Mouse (Mus musculus): ENCODE data around the gene Kcnab1.

Kcnab1 gene

DNA sequence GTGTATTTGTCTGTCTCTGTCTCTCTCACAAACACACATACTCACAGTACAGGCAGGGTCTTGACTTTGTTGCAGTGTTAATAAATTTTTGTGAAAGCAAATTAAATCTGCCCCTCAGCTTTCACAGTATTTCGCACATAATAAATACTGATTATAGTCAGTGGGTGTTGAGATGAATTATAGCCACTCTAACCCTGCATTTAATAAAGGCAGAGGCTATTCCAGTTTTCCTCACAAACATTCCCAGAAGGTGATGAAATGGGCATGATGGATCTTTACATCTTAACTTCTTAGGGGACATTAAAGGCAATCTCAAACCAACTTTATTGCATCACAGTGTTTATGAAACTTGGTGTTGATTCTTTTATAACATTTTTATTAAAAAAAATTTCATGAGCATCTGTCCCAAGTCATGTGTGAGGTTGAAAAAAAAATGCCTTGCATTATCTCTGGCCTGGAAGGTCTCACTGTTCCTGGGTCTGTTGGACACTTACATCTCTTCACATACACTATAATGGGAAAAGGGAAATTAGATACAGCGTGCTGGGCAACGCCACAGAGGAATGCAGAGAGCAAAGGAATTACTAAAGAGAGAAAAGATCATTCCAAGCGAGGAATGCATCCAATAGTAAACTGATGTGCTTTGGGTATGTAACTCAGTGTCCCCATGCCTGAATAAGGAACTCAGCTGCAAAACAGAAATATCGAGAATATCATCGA is 95.3 kb downstream of the Kcnab1 start:
- no peak for DNase-seq

DNA sequence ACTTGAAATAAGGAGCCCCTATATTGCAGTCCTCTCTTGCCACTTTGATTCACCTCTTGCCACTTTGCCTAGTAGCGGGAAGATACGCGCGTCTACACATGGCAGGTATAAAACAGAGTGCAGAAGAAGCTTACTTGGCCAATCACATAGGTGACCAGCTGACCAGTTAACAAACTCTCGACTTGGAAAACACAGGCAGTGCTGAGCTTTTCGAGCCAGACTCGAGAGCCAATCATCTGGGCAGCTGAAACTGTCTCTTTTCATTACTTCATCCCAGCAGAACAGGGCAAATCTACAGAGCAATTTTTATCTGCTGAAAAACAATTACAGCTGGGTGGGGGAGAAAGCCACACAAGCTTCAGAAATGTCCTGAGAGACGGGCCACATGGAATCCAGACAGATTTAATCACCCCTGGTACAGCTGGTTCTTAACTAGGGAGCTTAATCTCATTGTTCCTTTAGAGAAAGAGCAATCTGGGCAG is 96.4 kb downstream of the Kcnab1 start:
- DNase-seq = no peak

DNA sequence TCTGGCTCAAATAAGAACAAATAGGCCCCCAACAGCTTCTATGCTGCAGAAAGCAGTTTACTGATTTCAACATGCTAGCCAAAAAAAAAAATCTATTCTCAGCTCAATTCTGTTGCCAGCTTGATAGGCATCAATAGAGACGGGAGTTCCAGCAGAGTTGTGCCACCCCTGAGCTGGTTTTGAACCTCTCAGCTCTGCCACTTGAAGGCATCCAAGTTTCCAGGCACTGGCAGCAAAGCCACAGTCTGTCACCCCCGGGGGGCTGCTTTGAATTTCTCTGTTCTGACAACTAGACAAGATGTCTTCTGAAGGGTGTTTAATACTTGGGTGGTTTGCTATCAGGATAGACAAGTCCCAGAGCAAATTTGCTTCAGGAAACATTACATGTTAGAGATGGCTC is 104.5 kb downstream of the Kcnab1 start:
- DNase-seq = no peak

DNA sequence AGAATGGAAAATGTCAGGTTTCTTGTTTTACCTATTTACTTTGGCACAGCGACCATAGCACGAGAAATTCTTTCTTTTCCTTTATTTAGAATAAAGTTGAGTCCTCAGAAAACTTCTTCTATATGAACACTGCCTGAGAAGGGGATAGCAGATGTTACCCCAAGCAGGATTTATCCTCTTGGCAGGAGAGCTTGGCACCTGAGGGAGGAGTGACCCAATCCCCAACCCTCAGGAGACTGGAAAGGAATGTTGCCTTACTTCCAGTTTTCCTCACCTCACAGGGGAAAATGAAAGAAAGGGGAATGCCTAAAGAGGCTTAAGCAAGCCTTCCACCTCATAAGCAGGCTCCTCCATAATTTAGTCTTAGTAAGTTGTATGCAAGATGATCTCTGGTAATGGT is 105.5 kb downstream of the Kcnab1 start:
- DNase-seq = no peak

DNA sequence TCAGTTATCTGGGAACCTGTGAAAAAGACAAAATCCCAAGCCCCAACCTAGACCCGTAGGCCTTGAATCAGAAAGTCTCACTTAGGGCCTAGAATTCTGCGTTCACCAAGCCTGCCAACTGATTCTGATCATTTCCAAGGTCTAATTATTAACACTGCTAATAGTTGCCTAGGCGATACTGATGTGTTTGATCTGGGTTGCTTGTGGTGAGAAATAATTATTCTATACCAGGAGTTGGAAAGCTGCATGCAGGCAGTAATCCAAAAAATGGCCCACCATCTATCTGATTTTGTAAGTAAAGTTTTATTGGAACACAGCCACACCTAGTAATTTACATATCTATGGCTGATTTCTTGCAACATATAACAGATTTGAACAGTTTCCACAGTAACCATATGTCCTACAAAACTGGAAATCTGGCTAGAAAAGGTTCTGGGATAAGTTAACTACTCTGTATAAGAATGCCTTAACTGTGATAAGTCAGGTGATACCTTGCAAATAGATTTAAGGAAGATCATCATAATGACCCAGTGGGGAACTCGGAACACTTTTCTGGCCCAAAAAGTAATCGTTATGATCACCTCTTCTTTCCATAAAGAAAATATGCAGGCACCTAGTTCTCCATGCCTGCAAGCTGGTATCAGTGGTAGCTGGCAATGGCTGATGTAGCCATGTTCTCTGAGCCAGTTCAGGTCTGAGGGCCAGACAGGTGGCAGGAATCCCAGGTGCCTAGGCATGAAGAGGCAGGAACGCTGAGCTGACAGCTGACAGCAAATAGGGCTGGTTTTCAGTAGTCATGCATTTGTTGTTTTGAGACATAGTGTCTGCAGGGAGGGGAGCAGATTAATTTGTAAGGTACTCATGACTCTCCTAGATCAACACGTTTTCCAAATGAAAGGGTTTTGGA is 108.7 kb downstream of the Kcnab1 start:
- DNase-seq = no peak

DNA sequence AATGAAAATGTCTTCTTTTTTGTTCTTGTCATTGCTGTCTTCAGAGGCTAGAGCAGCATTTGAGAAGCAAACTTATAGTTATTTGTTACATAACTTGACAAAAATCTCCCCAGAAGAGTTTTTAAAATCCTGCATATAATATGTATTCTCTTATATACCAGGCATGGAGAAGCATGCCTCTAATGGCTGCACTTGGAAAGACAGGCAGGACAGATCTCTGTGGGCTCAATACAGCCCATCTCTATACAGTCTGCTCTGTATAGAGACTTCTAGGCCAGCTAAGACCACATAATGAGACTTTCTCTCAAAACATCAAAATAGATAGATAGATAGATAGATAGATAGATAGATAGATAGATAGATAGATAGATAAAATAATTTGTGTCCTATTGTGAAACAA is 111.1 kb downstream of the Kcnab1 start:
- no peak for DNase-seq

DNA sequence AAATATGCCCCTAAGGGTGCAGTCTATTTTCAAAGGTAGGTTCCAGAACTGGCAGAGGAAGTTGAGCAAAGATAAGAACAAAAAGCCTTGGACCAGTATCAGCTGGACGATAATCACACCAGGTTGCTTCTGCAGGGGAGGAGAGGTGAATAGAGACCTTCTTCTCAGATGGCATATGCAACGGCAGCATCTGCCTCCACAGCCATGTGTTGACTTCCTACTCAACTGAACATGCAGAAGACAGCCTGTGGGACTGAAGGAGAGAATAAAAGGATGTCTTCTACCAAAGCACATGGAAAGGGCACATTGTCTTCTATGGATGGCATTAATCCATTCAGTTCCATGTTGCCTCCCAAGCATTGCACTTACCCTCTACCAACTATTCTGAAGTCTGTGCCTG is 114.5 kb downstream of the Kcnab1 start:
- no peak for DNase-seq

DNA sequence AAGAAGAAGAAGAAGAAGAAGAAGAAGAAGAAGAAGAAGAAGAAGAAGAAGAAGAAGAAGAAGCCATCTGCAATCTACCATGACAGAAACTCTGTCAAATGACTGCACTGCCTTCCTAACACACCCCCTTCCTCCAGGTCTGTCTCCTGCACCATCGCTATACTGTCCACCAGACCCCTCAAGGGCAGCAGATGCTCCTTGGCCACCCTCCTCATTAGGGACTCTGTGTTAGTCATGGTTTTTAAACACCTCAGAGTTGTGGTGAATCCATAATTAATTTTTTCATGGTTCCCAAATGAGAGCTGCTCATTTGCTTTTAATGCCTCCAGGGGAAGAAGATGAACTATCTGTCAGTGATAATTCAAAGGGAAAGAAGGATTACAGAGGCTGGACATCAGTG is 121.8 kb downstream of the Kcnab1 start:
- DNase-seq = no peak

DNA sequence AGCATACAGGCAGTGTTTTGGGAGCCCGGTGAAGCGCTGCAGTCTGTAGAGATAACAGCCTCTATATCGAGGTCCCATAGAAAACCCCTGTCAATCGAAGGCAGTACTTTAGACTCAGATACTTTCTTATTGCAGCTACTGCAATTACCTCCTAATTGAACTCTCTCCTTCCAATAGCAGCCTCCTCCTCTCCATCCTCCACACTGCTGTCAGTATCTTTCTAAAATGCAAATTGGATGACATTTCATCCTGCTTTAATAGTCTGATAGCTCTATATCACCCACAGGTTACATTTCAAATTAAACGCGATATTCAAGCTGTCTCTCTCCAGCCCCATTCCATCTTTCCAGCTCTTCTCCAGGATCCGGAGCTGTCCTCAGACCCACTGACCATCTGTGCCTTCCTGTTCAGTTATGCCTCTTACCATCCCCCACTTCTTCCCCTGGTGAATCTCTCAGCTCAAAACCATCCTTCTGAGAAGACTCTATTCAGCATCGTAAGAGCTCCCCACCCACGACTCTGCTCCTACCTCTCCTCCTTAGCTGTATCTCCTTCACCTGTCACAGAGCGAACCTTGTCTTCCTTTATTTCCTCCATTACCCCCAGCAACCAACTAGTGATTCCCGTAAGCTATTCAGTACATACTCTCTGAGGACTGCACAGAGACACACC is 122.4 kb downstream of the Kcnab1 start:
- DNase-seq = no peak

DNA sequence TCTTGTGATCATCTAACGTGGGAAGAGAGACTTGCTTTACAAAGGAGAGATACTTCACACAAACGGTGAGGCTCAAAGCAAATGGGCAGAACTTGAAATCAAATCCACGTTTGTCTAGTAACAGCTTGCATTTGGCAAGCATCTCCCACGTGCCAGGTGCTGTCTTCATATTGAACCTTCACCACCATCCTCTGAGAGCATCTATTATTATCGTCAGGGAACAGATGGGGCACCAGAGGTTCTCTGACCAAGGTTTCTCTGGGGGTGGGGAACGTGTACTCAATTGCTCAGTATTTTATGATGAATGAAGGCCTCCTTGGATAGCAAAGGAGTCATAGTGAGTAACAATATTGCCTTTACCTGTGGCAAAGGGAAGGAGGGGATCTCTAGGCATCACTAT is 139.8 kb downstream of the Kcnab1 start:
- no peak for DNase-seq

DNA sequence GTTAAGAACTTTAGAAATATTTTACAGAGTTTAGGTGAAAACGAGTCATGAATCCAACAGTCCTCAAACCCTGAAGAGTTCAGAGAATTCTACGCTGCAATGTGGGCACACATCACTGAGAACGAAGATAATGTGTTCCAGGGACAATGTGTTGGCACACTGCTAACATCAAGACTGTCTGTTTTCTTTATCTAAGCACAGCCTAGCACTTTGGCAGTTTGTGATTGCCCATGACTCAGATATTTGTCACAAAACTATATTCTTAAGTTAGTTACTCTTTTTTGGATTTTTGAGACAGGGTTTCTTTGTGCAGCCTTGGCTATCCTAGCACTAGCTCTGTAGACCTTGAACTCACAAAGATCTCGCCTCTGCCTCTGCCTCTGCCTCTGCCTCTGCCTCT is 151.3 kb downstream of the Kcnab1 start:
- no peak for DNase-seq

DNA sequence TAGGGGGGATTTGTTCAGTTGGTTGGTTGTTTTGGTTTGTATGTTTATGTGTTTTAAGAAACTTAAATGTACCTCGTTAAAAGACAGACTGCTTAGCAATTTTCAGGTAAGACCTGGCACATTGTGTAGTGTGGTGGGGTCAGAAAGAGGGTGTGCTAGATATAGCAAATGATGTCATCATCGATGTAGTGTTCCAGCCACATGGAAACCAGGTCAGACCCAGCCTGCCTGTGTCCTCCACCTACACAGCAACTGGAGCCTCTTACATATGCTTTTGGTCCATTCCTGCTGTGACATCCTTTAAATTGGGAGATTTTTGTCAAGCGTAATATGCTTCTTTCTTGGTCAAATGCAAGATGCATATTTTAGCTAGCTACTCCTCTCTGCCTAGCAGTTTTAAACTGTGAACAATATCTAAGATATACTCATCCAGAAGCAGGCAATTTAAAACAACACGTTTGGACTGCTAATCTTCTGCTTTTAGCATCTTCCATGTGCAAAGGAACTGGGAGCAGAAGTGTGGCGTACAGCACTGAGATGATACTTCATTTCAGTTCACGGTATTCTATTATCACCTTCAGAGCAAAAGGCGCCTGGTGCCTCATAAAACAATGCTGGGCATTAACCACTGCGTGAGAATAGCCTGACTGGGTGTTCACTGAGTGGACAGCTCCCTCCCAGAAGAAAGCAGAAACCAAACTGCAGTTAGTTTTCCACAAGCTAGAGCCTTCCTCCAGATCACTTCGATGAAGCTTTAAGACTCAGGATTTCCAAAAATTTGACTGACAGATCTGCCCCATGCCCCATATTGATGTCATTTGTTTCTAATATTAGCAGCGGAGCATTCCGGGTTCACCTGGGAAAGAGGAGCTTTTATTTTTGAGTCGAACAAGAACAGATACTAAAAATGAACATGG is 153.6 kb downstream of the Kcnab1 start:
- no peak for DNase-seq

DNA sequence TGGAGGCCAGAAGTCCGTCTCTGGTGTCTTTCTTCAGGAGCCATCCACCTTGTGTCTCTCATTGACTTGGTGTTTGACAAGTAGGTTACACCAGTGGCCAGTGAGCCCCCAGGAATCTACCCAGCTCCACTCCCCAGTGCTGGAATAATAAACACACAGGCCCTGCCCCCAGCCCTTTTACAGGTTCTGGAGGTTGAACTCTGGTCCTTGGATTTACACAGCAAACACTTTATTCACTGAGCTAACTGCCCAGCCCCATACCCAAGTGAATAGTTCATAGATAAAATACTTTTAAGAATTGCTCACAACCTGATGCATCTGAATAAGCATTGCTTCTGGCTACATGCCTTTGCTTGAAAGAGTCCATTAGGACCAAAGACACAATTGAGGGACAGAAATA is 164.1 kb downstream of the Kcnab1 start:
- no peak for DNase-seq

DNA sequence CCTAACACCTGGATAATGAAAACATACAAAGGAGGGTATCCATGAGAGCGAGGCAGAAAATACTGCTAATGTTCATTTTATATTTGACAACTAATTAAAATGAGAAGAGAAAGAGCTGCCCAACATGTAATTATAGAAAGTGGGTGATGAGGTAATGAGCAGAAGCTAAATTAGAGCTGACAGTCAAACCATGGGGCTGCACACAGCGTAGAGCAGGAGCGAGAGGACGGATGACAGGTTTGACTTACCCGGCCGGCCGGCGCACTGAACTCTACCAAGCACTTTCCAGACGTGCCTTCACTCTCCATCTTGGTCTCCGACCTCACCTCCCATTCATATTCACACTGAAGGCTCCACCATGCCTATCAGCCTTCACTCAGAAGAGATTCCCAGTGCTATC is 168.6 kb downstream of the Kcnab1 start:
- no peak for DNase-seq

DNA sequence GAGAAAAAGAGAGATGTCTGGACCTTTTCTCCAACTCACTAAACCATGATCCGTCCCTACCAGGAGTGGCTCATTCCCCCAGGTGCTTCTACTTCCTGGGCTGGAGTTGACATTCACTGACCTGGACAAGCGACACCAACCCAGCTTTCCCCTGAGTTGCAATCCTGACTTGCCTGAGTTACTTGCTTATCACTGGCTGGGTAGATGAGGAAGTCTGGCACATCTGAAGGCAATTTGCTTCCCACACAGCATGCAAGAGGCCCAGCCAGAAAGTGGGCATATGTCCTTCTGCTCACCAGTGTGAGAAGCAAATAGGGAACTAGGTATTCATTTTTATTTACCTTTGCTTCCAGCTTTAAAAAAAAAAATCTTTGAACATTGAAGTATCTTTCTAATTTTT is 174.2 kb downstream of the Kcnab1 start:
- no peak for DNase-seq

DNA sequence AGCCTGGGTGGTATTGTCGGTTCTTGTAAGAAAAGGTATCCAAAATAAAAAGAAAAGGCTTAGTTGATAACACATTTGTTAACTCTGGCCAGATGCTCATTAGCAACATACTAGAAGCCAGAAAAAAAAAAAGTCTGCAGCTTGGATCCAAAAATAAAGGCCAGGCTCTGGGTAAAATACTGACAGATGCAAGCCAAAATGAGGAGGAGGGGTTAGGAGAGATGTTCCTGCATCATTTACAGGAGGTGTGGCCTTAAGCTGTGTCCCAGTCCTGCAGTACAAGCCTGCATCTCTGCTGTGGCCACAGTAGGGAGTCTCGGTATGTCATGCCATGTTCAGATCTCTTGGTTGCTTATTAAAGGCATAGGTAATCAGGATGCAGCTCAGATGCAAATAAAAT is 179.8 kb downstream of the Kcnab1 start:
- no peak for DNase-seq

DNA sequence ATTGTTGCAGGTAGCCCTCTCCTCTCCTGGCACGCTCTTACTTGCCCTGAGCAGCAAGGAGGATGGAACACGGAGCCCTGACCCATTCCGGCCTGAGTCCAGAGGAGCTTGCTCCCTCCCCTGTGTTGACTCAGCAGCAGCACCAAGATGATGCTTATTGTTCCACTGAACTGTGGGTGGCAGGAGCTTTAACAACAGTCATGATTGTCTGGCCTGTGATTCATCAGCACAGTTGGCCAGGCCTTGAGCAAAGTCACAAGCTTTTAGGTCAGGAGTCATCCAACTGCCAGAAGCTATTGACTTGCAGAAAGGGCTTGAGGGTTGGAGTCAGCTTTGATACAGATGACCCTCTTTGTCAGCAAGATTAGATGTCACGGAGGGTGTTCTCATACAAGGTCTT is 187.8 kb downstream of the Kcnab1 start:
- no peak for DNase-seq

DNA sequence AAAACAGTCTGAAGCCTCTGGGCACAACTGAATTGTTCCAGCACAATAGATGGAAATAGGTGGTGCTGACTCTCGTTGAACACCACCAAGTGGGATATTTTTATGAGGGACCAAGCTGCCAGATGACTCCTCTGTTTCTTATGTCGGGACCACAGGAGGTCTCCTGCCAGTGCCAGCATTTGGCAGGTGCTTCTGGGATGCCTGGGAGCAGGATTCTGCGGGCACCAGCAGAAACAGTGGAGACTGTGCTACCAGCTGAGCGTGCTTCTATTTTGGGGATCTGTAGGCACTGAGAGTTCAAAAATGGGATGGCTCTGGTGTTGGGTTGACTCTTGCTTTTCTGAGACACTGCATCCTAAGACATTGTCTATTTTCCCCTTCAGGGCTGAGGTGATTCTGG is 190.0 kb downstream of the Kcnab1 start:
- DNase-seq = no peak

DNA sequence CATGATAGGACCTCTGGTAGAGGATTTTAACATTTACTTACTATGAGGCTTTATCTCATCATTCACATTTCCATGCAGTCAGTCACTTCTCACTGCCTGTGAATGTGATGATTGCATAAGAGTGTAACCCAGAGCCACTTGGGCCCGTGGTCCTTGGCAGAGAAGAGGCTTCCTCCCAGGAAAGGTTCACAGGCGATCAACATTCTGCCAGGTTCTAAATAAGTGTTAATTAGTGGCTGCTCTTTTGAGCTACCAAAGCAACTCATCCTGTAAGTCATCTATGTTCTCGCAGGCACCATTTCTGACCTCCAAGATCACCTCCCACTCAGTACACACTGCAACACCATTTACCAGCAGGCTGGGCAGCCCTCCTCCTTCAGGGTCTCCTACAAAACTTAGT is 192.3 kb downstream of the Kcnab1 start:
- DNase-seq = no peak

DNA sequence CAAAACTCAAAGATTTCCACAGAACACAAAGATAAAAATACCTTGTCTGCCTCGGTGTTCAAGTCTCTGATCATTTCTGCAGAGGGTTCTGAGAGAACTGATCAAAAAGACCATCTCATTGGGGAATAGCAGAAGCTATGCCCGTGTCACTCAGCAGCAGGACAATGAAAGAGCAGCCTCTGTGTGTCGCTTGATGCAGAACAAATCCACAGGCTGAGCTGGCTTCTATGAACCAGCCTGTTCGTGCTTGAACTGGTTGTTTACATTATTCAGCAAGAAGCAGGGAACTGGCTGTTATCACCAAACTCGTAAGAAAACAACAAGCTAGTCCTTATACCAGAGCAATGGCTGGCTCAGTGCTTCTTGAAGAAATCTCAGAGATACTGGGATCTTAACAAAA is 193.4 kb downstream of the Kcnab1 start:
- DNase-seq = no peak

DNA sequence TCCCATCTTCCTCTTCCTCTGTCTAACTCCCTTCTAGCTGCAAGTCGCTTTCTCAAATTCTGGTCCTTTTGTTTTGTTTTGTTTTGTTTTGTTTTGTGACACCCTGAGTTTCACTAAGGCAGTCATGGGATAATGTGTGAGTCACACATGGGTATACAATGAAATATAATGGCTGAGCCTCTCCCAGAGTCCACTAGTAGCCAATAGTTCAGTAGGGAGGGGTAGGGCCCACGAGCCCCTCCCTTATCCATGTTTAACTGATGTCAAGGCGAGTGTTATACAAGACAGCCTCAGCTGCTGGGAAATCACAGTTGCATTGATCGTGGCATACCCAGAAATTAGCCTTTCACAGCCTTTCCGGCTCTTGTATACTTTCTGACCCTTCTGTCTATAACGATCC is 206.7 kb downstream of the Kcnab1 start:
- no peak for DNase-seq

DNA sequence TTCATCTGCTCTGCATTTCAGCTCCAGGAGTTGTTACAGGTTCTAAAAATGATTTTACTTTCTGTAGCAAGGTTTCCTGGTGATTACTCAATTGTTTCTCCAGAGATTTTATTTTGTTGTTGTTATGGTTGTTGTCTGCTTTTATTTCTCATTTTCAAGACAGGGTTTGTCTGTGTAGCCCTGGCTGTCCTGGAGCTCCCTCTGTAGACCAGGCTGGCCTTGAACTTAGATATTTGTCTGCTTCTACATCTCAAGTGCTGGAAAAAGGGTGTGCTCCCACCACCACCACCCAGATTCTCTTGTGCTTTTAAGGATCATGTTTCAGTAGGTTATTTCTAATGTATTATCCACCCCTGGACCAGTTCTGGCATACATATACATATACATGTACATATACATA is 207.6 kb downstream of the Kcnab1 start:
- DNase-seq = no peak

Measured in kidney, postnatal 36 days (tissue).